Mouse (Mus musculus): ENCODE results near the gene Timp4. TPM values are rescaled to one million over a fixed set of nuclear protein-coding genes. Genes with fewer than 3 reads are reported as not detected.

Timp4 gene
- polyA plus RNA-seq, 1 experiment from 2014 or later = 0.55 TPM

GRCm38 (mm10) chr6:115225519-115225918, 26.5 kb downstream of the Timp4 start:
- WGBS = 53% methylated on average over 3 of the region's 3 CpGs
- no peaks in the 10 kb centered on the region for H3K27me3 ChIP-seq (replicated peaks; ENCODE audit: control insufficient read depth, insufficient read depth, low read length)

GRCm38 (mm10) chr6:115221215-115221641, 30.8 kb downstream of the Timp4 start:
- no peaks in the 10 kb centered on the region for H3K27me3 ChIP-seq (replicated peaks; ENCODE audit: control insufficient read depth, insufficient read depth, low read length)
- no peaks in the 10 kb centered on the region for H3K9me3 ChIP-seq (ENCODE audit: control insufficient read depth, low read length)
- ATAC-seq = no peak
- no peak overlapping the region for H3K4me3 ChIP-seq (ENCODE audit: low read length)
- H3K27ac ChIP-seq (ENCODE audit: low read length) = no peak overlapping the region
- H3K4me1 ChIP-seq (ENCODE audit: control insufficient read depth, insufficient read depth, low read length) = no peaks in the 10 kb centered on the region
- no peaks in the 10 kb centered on the region for H3K36me3 ChIP-seq (ENCODE audit: control insufficient read depth, insufficient read depth, low read length)
- 79% methylated on average over 8 of the region's 8 CpGs for WGBS
- no peak overlapping the region for H3K4me2 ChIP-seq (ENCODE audit: low read depth, low read length)
- no peak overlapping the region for H3K9ac ChIP-seq (ENCODE audit: low read depth, low read length)

More at GRCm38 (mm10) chr6:115225519-115225918, 26.5 kb downstream of the Timp4 start:
- Histone ChIP-seq H3K9ac (ENCODE audit: low read depth, low read length) (no peak overlapping the region), H3K36me3 (ENCODE audit: control insufficient read depth, insufficient read depth, low read length) (no peaks in the 10 kb centered on the region), H3K4me3 (ENCODE audit: low read length) (no peak overlapping the region), H3K4me1 (ENCODE audit: control insufficient read depth, insufficient read depth, low read length) (no peaks in the 10 kb centered on the region), H3K9me3 (ENCODE audit: control insufficient read depth, low read length) (no peaks in the 10 kb centered on the region), H3K27ac (ENCODE audit: low read length) (no peak overlapping the region), H3K4me2 (ENCODE audit: low read depth, low read length) (no peak overlapping the region)
- no peak for ATAC-seq

- Histone ChIP-seq H3K9ac (ENCODE audit: low read depth, low read length) (no peak overlapping the region), H3K9me3 (ENCODE audit: control insufficient read depth, low read length) (no peaks in the 10 kb centered on the region), H3K27me3 (replicated peaks; ENCODE audit: control insufficient read depth, insufficient read depth, low read length) (no peaks in the 10 kb centered on the region), H3K4me3 (ENCODE audit: low read length) (no peak overlapping the region), H3K4me2 (ENCODE audit: low read depth, low read length) (no peak overlapping the region), H3K4me1 (ENCODE audit: control insufficient read depth, insufficient read depth, low read length) (0 out of 2 replicates have a peak, but pooled peaks cover 3% of the 10 kb centered on the region), H3K36me3 (ENCODE audit: control insufficient read depth, insufficient read depth, low read length) (no peaks in the 10 kb centered on the region), H3K27ac (ENCODE audit: low read length) (no peak overlapping the region)
- no peak for ATAC-seq
- 53% methylated on average over 5 of the region's 5 CpGs for WGBS
Measured at GRCm38 (mm10) chr6:115213129-115213528, 38.9 kb downstream of the Timp4 start.

- Histone ChIP-seq H3K4me3 (ENCODE audit: low read length) (no peak overlapping the region), H3K4me2 (ENCODE audit: low read depth, low read length) (no peak overlapping the region), H3K36me3 (ENCODE audit: control insufficient read depth, insufficient read depth, low read length) (no peaks in the 10 kb centered on the region), H3K4me1 (ENCODE audit: control insufficient read depth, insufficient read depth, low read length) (0 out of 2 replicates have a peak, but pooled peaks cover 3% of the 10 kb centered on the region), H3K27me3 (replicated peaks; ENCODE audit: control insufficient read depth, insufficient read depth, low read length) (no peaks in the 10 kb centered on the region), H3K27ac (ENCODE audit: low read length) (peak overlapping the region; percentile 33), H3K9ac (ENCODE audit: low read depth, low read length) (no peak overlapping the region), H3K9me3 (ENCODE audit: control insufficient read depth, low read length) (0 out of 2 replicates have a peak, but pooled peaks cover 1% of the 10 kb centered on the region)
- ATAC-seq = no peak
- 48% methylated on average over 5 of the region's 5 CpGs for WGBS
Measured at GRCm38 (mm10) chr6:115212132-115212903, 39.7 kb downstream of the Timp4 start.

GRCm38 (mm10) chr6:115210820-115211219, 41.2 kb downstream of the Timp4 start:
- ATAC-seq = no peak

GRCm38 (mm10) chr6:115210187-115210586, 41.8 kb downstream of the Timp4 start:
- Histone ChIP-seq H3K9ac (ENCODE audit: low read depth, low read length) (no peak overlapping the region), H3K4me2 (ENCODE audit: low read depth, low read length) (no peak overlapping the region), H3K36me3 (ENCODE audit: control insufficient read depth, insufficient read depth, low read length) (no peaks in the 10 kb centered on the region), H3K4me1 (ENCODE audit: control insufficient read depth, insufficient read depth, low read length) (0 out of 2 replicates have a peak, but pooled peaks cover 3% of the 10 kb centered on the region), H3K9me3 (ENCODE audit: control insufficient read depth, low read length) (0 out of 2 replicates have a peak, but pooled peaks cover 4% of the 10 kb centered on the region), H3K4me3 (ENCODE audit: low read length) (no peak overlapping the region), H3K27ac (ENCODE audit: low read length) (no peak overlapping the region), H3K27me3 (replicated peaks; ENCODE audit: control insufficient read depth, insufficient read depth, low read length) (no peaks in the 10 kb centered on the region)
- WGBS = 71% methylated on average over 2 of the region's 2 CpGs
- ATAC-seq = no peak

More at GRCm38 (mm10) chr6:115210820-115211219, 41.2 kb downstream of the Timp4 start:
- H3K27ac ChIP-seq (ENCODE audit: low read length) = no peak overlapping the region
- H3K36me3 ChIP-seq (ENCODE audit: control insufficient read depth, insufficient read depth, low read length) = no peaks in the 10 kb centered on the region
- no peak overlapping the region for H3K4me2 ChIP-seq (ENCODE audit: low read depth, low read length)
- H3K27me3 ChIP-seq (replicated peaks; ENCODE audit: control insufficient read depth, insufficient read depth, low read length) = no peaks in the 10 kb centered on the region
- 0 out of 2 replicates have a peak, but pooled peaks cover 4% of the 10 kb centered on the region for H3K9me3 ChIP-seq (ENCODE audit: control insufficient read depth, low read length)
- H3K4me1 ChIP-seq (ENCODE audit: control insufficient read depth, insufficient read depth, low read length) = 0 out of 2 replicates have a peak, but pooled peaks cover 3% of the 10 kb centered on the region
- WGBS = 60% methylated on average over 3 of the region's 3 CpGs
- H3K4me3 ChIP-seq (ENCODE audit: low read length) = no peak overlapping the region
- H3K9ac ChIP-seq (ENCODE audit: low read depth, low read length) = no peak overlapping the region

- Histone ChIP-seq H3K27me3 (replicated peaks; ENCODE audit: control insufficient read depth, insufficient read depth, low read length) (no peaks in the 10 kb centered on the region), H3K9me3 (ENCODE audit: control insufficient read depth, low read length) (0 out of 2 replicates have a peak, but pooled peaks cover 4% of the 10 kb centered on the region), H3K27ac (ENCODE audit: low read length) (no peak overlapping the region), H3K4me3 (ENCODE audit: low read length) (no peak overlapping the region), H3K9ac (ENCODE audit: low read depth, low read length) (no peak overlapping the region), H3K4me1 (ENCODE audit: control insufficient read depth, insufficient read depth, low read length) (no peaks in the 10 kb centered on the region), H3K36me3 (ENCODE audit: control insufficient read depth, insufficient read depth, low read length) (no peaks in the 10 kb centered on the region), H3K4me2 (ENCODE audit: low read depth, low read length) (no peak overlapping the region)
- ATAC-seq = no peak
- WGBS = 71% methylated on average over 3 of the region's 3 CpGs
Measured at GRCm38 (mm10) chr6:115203029-115203428, 49.0 kb downstream of the Timp4 start.

GRCm38 (mm10) chr6:115200753-115201152, 51.3 kb downstream of the Timp4 start:
- no peaks in the 10 kb centered on the region for H3K27me3 ChIP-seq (replicated peaks; ENCODE audit: control insufficient read depth, insufficient read depth, low read length)
- H3K4me1 ChIP-seq (ENCODE audit: control insufficient read depth, insufficient read depth, low read length) = no peaks in the 10 kb centered on the region
- no peaks in the 10 kb centered on the region for H3K9me3 ChIP-seq (ENCODE audit: control insufficient read depth, low read length)
- no peak overlapping the region for H3K9ac ChIP-seq (ENCODE audit: low read depth, low read length)
- no peaks in the 10 kb centered on the region for H3K36me3 ChIP-seq (ENCODE audit: control insufficient read depth, insufficient read depth, low read length)
- H3K27ac ChIP-seq (ENCODE audit: low read length) = no peak overlapping the region
- H3K4me3 ChIP-seq (ENCODE audit: low read length) = no peak overlapping the region
- 59% methylated on average over 3 of the region's 3 CpGs for WGBS
- ATAC-seq = no peak
- H3K4me2 ChIP-seq (ENCODE audit: low read depth, low read length) = no peak overlapping the region

Data from intestine, embryonic 16.5 days (tissue).